Mouse (Mus musculus) heart, embryonic 14.5 days (tissue): ENCODE data around the gene Aox1. TPM values are rescaled to one million over a fixed set of nuclear protein-coding genes. Genes with fewer than 3 reads are reported as not detected.
"Not testable (repeated sequence)": the region's sequence is repeated elsewhere in the genome, so short reads cannot be mapped to it uniquely, and the experiment has no call there.

Source experiments
- ATAC-seq: fragments of 200-750 bp; cut with Nextera tagmentation; 2 replicates; pipeline ENCODE4 v1.8.0; 2017; ENCODE audit warnings: low read depth, moderate TSS enrichment; ENCODE audit not compliant: insufficient number of reproducible peaks, insufficient read depth, low FRiP score
- H3K27ac ChIP-seq, 2 experiments: fragments of 200-500 bp in 1 of 2; fragments of 300-500 bp in 1 of 2; sonication (generic) in 1 of 2; replicated peaks in 1 of 2; 2 replicates each; pipeline ENCODE4 v1.5.1; 2012 to 2014; ENCODE audit warnings: low read depth in 2 of 2, low read length in 2 of 2, control low read depth in 1 of 2, mild to moderate bottlenecking in 1 of 2, mixed read lengths in 1 of 2; ENCODE audit not compliant: control insufficient read depth in 1 of 2, insufficient read depth in 1 of 2
- H3K27me3 ChIP-seq: fragments of 300-500 bp; sonication (generic); 2 replicates; pipeline ENCODE4 v1.6.1; 2014; ENCODE audit warnings: mild to moderate bottlenecking, low read length, control low read depth; ENCODE audit not compliant: control insufficient read depth, insufficient read depth
- H3K36me3 ChIP-seq: fragments of 300-500 bp; sonication (generic); 2 replicates; pipeline ENCODE4 v1.6.1; 2014; ENCODE audit warnings: mild to moderate bottlenecking, control low read depth, low read length, mixed read lengths; ENCODE audit not compliant: control insufficient read depth, insufficient read depth
- H3K4me1 ChIP-seq, 2 experiments: fragments of 200-500 bp in 1 of 2; fragments of 300-500 bp in 1 of 2; sonication (generic) in 1 of 2; 2 replicates each; pipeline ENCODE4 v1.6.1; 2012 to 2014; ENCODE audit warnings: low read length in 2 of 2, control low read depth in 1 of 2, mixed read lengths in 1 of 2; ENCODE audit not compliant: control insufficient read depth in 2 of 2, insufficient read depth in 2 of 2
- H3K4me2 ChIP-seq: fragments of 300-500 bp; sonication (generic); 2 replicates; pipeline ENCODE4 v1.6.1; 2014; ENCODE audit warnings: mild to moderate bottlenecking, low read length
- H3K4me3 ChIP-seq, 2 experiments: fragments of 200-500 bp in 1 of 2; fragments of 300-500 bp in 1 of 2; sonication (generic) in 1 of 2; 2 replicates each; pipeline ENCODE4 v1.5.1; 2012 to 2014; ENCODE audit warnings: low read length in 2 of 2, mild to moderate bottlenecking in 2 of 2, control low read depth in 1 of 2, low read depth in 1 of 2, moderate library complexity in 1 of 2; ENCODE audit not compliant: control insufficient read depth in 1 of 2, insufficient read depth in 1 of 2
- H3K9ac ChIP-seq: fragments of 300-500 bp; sonication (generic); 2 replicates; pipeline ENCODE4 v1.6.1; 2014; ENCODE audit warnings: mild to moderate bottlenecking, low read length
- H3K9me3 ChIP-seq: fragments of 300-500 bp; sonication (generic); 2 replicates; pipeline ENCODE4 v1.6.1; 2016; ENCODE audit warnings: low read length, control low read depth; ENCODE audit not compliant: control insufficient read depth
- WGBS: fragments of 180-500 bp; shearing (Covaris S2); extraction: QIAGEN DNeasy Blood & Tissue Kit; methylation state at CpG from one replicate; pipeline ENCODE4 v1.1.7; 2014; 5-methylcytosine and 5-hydroxymethylcytosine counted together
- polyA plus RNA-seq: library from polyadenylated mRNA; unstranded; fragments of >200 nt; fragmentation: Nextera tagmentation; extraction: Ambion mirVana; gene quantifications from 2 replicates; pipeline ENCODE4 v1.2.1, GENCODE M21; 2014

Aox1 gene
- polyA plus RNA-seq, 1 experiment from 2014 or later: 0.89 TPM

DNA sequence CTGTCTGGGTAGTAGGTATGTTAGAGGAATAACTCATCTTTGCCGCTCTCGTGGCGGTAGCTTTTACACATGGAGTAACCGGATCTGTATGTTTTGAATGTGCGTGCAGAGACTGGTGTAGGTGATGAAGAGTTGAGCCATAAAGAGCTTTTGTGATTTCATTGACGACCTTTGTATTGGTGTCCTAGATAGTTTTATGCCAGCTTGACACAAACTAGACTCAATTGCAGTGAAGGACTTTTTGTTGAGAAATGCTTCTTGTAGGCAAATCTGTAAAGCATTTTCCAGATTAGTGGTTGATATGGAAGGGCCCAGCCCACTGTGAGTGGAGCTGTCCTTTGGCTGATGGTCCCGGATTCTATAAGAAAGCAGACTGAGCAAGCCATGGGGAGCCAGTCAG, 10.9 kb upstream of the Aox1 start, which contains the start of gene Kctd18:
Gene Kctd18 (minus strand): TSS at position 101 of the 400 bp plus-strand sequence.
- no peak within 1 kb of the TSS for H3K27ac ChIP-seq
- no peak within 1 kb of the TSS for H3K9ac ChIP-seq
- H3K4me2 ChIP-seq: no peak within 1 kb of the TSS
- no peaks in the 10 kb centered on the region for H3K27me3 ChIP-seq
- no peak within 1 kb of the TSS for H3K4me3 ChIP-seq
- H3K36me3 ChIP-seq: peaks cover 86% of the 10 kb centered on the region
- 96% methylated on average over 7 of the region's 7 CpGs for WGBS
- ATAC-seq: no peak
- no peaks in the 10 kb centered on the region for H3K4me1 ChIP-seq
- no peaks in the 10 kb centered on the region for H3K9me3 ChIP-seq

DNA sequence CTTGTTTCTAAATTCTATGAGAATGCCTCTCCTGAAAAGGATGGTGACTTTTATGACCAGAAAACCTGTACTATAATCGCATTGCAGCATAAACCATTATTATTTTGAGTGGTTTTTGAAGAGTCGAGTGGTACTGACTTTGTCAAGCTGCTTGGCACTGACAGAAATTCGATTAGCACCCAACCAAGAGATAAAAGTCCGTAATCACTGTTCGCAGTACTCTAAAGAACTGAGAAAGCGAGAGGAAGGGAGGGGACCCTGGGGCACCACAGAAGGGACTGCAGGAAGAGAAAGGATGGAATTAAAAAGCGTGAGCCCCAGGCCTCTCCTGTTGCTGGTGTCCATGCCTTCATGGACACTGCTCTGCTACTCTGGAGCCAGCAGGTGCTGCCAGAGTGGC, 2.0 kb upstream of the Aox1 start:
- H3K4me2 ChIP-seq: peak overlapping the region; percentile 29; the same call in 1 of the 2 replicates
- H3K36me3 ChIP-seq: peaks cover 22% of the 10 kb centered on the region
- ATAC-seq: no peak
- no peaks in the 10 kb centered on the region for H3K9me3 ChIP-seq
- no peak overlapping the region for H3K4me3 ChIP-seq
- WGBS: 22% methylated on average over 7 of the region's 7 CpGs
- H3K27ac ChIP-seq: peak overlapping the region; percentile 6 to 50; a peak in 1 of 4 replicates
- no peaks in the 10 kb centered on the region for H3K27me3 ChIP-seq
- H3K4me1 ChIP-seq: peaks cover 17 to 30% of the 10 kb centered on the region in 2 experiments
- no peak overlapping the region for H3K9ac ChIP-seq

DNA sequence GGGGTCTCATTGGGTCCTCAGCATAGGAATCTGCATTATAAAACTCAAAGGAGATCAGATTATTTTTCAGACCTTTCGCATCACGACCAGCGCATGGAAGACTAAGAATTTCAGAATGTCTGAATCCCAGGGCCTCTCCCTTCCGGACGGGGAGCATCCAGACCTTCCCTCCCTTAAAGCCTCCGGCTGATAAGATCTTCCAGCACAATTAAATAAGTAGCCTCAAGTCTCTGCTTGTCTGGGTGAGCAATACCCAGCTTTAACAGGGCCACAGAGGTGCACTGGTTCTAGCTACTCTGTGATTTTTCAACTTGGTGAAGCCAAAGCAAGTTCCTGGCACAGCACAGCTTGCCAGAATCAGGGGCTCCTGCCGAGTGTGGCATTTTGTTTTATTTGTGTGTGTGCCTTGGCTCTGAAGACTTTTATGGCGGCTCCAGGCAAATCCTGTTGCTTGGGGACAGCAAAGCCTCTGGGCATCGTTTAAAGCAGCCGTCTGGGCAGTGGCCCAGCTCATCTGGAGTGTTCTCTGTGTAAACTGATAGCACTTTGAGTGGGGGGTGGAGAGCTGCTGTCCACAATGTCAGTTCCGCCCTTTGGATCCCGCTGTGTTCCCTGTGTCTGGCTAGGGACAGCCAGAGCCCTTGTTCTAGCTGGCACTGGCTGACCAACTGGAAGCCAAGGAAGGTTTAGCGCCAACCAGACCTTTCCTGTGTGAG, 583 bp downstream of the Aox1 start:
- ATAC-seq: peak; percentile 87
- Histone ChIP-seq H3K27ac (peak overlapping the region; percentile 33 to 56), H3K9me3 (no peaks in the 10 kb centered on the region), H3K27me3 (no peaks in the 10 kb centered on the region), H3K4me2 (peak overlapping the region; percentile 70), H3K4me1 (peaks cover 17 to 30% of the 10 kb centered on the region in 2 experiments), H3K9ac (peak overlapping the region; percentile 51; the same call in 1 of the 2 replicates), H3K36me3 (peaks cover 2% of the 10 kb centered on the region), H3K4me3 (peak overlapping the region; percentile 32 to 36)
- 9% methylated on average over 13 of the region's 13 CpGs for WGBS

DNA sequence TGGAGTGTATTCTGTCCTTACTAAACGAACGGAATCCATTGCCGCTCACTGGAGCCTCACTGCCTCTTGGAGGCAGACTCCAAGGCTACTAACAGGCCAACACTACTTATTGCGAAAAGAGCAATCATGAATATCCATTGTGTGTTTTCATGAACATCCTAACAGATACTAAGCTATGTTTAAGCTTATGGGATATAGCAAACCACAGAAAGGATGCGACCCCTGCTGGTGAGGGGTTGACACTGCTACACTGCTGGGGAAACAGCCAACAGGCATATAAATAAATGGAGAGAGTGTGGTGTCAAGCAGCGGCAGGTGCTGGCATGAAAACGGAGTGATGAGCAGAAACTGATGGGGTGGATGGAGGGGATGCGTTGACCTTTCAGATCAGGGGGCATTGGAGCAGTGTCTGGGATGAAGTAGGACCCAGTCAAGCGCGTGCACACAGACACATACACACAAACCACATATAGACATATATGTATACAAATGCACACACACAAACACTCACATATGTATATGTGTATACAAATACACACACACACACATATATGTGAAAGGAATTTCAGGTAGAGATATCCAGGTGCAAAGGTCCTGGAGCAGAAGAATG, 1.5 kb downstream of the Aox1 start:
- 58% methylated on average over 10 of the region's 10 CpGs for WGBS
- H3K4me3 ChIP-seq: no peak overlapping the region

DNA sequence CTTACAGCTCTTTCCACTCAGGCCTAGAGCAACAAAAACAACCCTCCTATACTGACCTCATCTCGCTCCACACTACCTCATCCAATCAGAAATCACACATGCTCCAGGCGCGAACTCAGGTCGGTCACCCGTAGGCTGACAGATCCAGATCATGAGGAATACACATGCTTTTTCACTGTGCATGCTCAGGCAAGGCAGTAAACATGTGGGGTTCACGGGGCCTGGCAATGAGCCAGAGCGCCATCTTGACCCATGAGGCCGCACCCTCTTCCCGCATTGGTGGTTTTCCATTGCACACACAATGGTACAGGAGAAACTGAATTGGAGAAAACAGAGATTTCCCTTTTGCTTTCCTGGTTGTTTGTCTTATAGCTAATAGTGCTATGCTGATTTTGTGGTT, 7.6 kb downstream of the Aox1 start:
- H3K36me3 ChIP-seq, H3K4me3 ChIP-seq, H3K27ac ChIP-seq, H3K27me3 ChIP-seq, H3K4me2 ChIP-seq, ATAC-seq, H3K4me1 ChIP-seq, H3K9ac ChIP-seq, H3K9me3 ChIP-seq: not testable (repeated sequence)
- 89% methylated on average over 9 of the region's 9 CpGs for WGBS

More for the DNA sequence above, 1.5 kb downstream of the Aox1 start:
- Histone ChIP-seq H3K4me2 (peak overlapping the region; percentile 70; the same call in 1 of the 2 replicates), H3K9me3 (no peaks in the 10 kb centered on the region), H3K36me3 (no peaks in the 10 kb centered on the region), H3K27ac (0 out of 4 replicates have a peak overlapping the region, but pooled peaks of 1 of the 2 experiments have one; percentile 33), H3K4me1 (peaks cover 17 to 30% of the 10 kb centered on the region in 2 experiments), H3K9ac (no peak overlapping the region), H3K27me3 (no peaks in the 10 kb centered on the region)
- ATAC-seq: no peak

DNA sequence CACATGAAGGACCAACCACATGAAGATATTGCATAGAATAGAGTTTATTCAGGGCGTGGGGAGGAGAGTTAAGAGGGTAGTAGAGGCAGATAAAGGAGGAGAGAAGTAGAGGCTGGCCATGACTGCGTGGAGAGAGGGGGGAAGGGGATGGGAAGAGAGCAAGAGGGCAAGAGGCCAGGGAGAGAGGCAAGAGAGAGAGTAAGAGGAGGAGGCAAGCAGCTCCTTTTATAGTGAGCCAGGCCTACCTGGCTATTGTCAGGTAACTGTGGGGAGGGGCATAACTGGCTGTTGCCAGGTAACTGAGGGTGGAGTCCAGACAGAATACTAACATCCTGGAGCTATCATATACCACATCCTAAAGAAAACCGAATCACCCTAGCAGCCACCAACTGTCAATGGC, 15.3 kb downstream of the Aox1 start:
- no peak overlapping the region for H3K4me2 ChIP-seq
- H3K27me3 ChIP-seq: no peaks in the 10 kb centered on the region
- no peak overlapping the region for H3K27ac ChIP-seq
- H3K9ac ChIP-seq: no peak overlapping the region
- 63% methylated on average over 3 of the region's 3 CpGs for WGBS
- no peak for ATAC-seq
- H3K4me3 ChIP-seq: no peak overlapping the region
- no peaks in the 10 kb centered on the region for H3K4me1 ChIP-seq
- H3K36me3 ChIP-seq: no peaks in the 10 kb centered on the region
- no peaks in the 10 kb centered on the region for H3K9me3 ChIP-seq

DNA sequence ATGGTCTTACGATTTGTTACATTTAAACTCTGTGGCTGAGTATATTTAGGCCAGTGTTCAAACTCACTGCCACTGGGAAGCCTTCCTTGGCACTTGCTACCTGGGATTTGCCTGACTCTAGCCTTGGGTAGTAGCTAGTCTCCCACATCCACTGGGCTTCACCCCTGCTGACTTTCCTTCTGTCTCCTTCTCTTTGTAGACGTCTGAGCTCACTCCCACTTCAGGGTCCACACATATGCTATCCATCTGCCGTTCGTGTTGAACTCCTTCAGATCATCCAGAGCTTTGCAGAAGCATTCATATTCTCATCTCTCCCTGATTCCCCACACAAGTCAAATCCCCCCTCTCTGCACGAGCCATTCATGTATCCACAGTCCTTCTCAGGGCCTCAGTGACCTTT, 15.8 kb downstream of the Aox1 start:
- Histone ChIP-seq H3K27me3 (no peaks in the 10 kb centered on the region), H3K36me3 (no peaks in the 10 kb centered on the region), H3K27ac (no peak overlapping the region), H3K9ac (no peak overlapping the region), H3K4me1 (no peaks in the 10 kb centered on the region), H3K4me2 (no peak overlapping the region), H3K9me3 (no peaks in the 10 kb centered on the region), H3K4me3 (no peak overlapping the region)
- ATAC-seq: no peak
- 67% methylated on average over 5 of the region's 5 CpGs for WGBS
